Mouse (Mus musculus) left cerebral cortex, adult 9 months (tissue): Measurements from ENCODE around the gene Slc16a10.

Experiments
- DNase-seq, 2 experiments: peaks; one replicate each; pipeline ENCODE4 v3.0.0; 2022; ENCODE audit warnings: low spot score in 2 of 2

Gene Slc16a10

DNA sequence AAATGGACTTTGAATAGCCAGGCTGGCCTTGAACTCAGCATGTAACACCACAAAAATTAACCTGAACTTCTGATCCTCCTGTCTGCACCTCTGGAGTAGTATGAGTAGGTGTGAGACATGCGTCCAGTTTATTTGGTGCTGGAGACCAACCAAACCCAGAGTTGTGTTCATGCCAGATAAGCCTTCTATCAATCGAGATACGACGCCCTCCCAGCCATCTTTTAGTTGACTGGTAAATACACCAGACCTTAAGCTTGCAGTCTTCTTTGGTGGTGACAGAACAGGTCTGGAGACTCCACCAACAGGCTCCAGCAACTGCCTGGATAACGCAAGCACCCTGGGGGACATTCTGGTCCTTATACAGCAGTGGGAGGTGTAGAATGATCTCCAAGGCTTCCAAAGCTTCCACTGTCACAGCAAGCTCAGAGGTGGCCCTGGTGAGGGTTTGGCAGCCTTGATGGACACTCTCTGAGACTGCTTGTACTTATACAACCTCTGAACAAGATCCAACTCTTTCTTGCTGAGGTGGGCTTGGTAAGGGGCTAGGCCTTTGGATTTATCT is 7.6 kb upstream of the Slc16a10 start:
- no peak for DNase-seq

DNA sequence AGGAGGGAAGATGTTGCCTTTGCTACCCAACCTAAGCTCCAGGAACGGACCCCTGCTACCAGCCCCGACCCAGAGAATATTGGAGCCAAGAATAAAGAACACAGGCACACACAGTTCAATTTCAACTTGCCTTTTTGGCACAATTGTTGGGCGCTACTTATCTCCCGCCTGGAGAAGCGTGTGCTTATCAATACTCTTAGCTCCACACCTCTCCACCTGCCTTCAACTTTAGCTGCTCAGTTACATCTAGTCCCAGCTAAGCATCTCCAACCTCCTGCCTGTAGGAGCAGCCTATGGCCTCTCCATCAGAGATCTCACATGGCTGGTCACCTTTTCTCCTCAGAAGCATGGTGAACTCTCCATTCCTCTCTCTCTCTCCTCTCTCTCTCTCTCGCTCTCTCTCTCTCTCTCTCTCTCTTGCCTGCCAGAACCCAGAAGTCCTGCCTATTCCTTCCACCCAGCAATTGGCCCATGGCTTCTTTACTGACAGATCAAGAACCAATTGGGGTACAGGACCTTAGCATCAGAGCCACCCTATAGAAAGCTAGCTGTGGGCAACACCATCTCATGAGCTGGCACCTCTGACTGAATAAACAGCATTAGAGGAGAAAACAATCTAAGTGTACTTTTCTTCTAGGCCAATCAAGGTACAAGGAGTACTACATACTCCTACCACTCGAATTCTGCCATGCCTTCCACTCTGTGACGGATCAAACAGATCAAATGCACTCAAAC is 5.4 kb upstream of the Slc16a10 start:
- no peak for DNase-seq

DNA sequence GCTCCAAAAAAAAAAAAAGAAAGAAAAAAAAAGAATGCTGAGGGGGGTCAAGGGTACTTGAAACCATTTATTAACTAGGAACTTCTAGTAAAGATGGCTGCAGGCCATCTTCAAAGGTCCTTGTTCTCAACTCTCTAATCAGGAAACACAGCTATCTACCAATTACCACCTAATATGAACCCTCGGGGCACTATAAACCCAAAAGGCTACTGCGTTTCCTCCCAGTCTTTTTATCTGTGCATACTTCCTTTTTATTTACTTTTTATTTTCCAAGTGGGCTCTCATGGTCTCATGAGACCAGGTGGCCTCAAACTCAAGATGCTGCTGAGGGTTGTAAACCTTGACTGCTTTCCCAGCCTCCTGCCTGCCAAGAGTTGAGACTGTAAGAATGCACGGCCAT is 4.4 kb upstream of the Slc16a10 start:
- DNase-seq, result no peak

DNA sequence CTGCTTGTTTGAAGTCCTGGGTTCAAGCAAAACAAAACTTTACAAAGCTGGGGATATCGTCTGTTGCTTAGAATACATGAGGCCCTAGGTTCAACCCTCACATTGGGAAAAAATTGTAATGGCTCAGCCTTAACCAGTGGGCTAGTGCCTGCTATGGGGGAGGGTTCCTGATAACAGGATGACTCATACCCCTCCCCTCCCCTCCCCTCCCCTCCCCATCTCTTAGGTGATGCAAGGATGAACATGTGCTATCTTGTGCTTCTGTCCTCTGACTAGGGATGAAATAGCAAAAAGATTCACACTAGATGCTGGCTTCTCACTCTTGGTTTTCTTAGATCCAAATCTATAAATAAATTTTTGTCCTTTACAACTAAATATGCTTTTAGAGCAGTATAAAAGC is 2.8 kb upstream of the Slc16a10 start:
- DNase-seq, result no peak

DNA sequence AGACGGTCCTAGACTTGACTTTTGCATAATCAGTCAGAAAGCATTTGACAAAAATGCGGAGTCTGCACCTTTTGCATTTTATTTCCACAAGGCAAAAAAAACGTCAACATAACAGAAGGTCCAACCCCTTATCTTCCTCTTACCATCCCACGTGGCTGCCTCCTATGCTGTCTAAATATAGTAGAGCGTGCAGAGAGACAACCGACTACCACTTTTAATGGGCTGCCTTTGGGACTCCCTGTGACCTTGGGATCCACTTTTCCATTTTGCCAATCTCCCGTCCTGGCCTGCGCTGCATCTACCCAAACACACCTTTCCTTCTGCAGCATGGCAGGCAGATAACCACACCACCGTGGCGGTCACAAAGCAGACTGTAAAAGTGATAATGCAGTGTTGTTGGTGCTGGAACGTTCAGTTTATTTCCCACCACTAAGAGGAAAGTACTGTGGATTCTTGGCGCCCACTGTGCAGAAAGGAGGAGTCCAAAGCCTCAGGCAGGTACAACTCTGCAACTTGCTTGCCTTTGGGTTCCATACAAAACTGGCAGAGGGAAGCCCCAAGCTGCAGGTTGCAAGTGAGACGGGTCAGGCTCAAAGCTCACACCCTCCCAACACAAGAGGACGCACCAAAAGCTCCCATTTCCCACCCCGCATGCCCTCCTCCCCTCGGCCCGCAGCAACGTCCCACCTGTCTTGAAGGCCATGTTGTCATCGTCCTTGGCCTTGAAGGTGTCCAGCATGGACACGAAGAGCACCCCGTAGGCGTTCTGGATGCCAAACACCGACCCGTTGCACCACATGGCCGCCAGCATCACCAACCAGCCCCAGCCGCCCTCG is 824 bp downstream of the Slc16a10 start:
- peak in 1 of 2 experiments; percentile 9 for DNase-seq

DNA sequence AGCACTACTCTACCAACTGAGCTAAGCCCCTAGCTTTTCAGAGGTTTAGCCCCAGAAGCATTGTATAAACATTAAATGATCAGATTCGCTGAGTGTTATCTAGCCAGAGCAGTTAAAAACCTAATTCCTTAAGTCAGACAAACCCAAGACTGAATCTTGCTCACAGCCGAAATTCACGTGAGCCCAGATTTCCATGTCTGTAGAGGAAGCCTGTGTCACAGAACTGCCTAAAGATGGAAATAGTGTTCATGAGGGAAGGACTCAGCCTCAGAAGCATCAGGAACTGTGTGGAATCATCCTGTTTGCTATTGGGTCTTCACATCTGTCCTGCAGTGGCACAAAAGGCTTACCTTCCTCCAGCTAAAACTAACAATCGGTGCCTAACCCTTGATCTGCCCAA is 2.4 kb downstream of the Slc16a10 start:
- DNase-seq, result no peak

DNA sequence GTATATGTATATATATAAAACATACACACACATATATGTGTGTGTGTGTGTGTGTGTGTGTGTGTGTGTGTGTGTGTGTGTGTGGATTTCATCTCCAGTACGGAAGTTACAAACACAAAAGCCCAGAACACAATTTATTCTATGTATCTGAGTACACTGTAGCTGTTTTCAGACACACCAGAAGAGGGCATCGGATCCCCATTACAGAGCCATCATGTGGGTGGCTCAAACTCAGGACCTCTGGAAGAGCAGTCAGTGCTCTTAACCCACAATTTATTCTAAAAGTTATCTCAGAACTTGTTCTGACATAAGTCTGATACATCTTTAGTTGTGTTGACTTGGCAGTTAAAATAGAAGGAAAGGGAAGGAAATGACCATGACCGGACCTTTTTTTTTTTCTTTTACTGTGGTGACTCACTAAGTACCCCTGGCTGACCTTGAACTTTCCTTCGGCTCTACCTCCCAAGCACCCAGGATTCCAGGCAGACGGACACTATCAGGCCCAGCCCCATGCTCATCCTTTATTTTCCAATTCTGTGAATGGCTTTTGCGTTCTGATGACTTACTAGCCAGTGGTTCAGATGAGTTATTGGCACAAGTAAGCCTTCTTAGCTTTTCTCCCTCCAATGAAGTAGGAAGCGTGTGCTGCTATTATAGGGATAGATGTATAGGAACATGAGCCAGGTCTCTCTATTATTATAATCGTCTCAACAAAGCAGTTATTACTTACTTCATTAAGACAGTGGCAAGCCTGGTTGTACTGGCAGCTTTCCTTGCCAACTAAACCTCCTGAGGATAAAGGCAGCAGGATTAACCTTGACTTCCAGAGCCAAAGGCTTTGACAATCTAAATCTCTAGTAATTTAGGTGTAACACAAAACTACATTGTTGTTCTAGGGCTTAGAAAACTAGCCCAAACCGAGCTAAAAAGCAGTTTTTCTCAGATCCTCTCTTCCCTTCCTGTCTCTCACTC is 6.0 kb downstream of the Slc16a10 start:
- no peak for DNase-seq

DNA sequence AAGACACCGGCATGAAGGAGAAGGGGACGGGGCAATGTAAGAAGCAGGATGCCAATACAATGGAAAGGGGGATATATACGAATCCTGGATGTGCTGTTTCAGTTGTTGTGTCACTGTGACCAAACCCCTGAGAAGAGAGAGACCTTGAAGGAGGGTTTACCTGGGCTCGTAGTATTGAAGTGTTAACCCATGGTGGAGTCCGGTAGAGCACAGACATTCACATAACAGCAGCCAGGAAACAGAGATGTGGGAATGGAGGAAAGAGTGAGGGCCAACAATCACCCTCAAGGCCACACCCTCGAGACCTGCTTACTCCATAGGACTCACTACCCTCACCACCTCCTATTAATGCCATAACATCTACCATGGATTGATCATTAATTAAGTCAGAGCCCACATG is 7.2 kb downstream of the Slc16a10 start:
- DNase-seq, result no peak

DNA sequence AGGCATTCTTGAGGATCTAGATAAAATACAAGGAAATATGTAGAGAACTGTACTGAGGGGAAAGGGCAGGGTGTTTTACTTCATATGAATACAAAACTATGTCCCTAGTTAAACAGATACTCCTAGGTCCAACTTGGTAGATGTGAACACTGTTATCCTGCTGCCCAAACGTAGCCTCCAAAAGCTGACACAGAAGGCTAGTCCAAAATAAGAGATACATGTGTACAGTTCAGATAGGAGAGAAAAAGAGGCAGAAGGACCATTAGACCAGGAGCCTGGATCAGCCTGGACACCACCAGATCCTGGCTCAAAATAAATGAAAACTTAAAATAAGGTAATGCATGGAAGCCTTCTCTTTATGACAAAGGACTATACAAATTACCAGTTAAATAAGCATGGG is 8.4 kb downstream of the Slc16a10 start:
- no peak for DNase-seq

DNA sequence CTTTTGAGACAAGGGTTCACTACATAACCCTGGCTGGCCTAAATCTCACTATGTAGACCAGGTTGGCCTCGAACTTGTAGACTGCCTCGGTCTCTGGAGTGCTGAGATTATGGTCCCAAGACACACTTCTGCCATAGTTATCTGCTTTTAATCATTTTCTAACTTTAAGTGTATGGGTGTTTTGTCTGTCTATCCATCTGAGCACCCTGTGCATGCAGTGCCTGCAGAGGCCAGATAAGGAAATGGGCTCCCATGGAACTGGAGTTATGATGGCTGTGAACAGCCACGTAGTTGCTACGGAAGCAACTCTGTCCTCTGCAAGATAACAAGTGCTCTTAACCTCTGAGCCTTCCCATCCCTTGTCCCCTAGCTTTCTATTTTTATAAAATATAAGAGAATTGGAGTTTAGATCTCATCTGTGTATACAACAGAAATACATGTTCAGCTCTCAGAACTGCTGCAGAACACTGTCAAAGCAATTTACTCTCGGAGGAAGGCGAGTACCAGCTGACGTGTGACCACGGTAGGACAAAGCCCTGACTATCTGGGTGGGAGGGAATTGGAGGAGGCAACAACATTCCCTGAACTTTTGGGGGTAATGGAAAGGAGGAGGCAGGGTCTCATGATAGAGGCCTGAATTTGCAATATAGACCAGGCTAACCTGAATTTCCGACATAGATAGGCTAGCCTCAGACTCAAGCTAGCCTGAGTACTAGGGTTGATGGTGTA is 10.2 kb downstream of the Slc16a10 start:
- no peak for DNase-seq

DNA sequence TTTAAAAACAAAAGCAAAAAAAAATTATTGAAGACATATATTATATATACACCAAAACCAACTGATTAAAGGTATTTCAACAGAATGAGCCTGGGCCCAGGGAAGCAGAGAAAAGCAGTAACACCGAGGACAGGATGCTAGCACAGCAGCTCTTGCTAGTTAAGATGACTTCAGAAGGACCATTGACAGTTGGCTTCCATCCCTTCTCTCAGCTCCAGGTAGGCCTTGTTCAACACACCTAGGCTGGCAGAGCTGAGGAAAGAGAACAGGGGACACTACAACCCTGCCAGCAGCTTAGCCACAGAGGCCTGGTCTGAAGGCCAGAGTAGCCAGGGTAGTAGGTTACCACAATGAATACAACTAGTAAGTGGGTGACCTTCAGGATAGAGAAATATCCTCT is 11.9 kb downstream of the Slc16a10 start:
- no peak for DNase-seq

DNA sequence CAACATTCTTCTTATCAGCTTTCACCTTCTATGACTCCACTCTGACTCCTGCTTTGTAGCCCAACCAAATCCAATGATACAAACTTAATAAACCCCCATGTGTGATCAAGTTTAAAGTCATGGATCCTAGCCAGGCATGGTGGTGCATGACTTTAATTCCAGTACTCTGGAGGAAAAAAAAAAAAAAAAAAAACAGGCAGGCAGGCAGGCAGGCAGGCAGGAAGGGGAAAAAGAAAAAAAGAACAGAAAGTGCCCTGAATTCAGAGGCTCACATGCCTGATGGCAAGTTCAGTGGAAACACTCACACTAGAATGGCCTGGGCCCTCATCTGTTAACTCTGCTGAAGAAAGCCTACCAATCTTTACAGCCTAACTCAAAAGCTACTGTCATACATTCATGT is 12.9 kb downstream of the Slc16a10 start:
- no peak for DNase-seq

DNA sequence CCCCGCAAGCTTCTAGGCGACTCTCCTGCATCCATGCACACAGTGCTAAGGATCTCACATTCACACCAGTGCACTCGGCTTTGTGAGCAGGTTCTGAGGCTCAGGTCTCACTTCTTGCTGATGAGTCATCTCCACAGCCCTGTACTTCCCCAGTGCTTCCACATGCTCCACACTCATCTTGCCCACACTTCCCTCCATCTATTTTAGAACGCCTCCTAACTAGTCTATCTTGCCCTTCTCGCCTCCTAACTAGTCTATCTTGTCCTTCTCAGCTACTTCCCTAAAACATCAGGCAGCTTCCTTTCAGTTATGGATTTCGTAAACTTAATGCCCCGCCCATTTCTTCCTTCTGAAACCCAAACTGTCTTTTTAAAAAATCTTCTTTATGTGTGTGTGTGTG is 13.6 kb downstream of the Slc16a10 start:
- peak; percentile 42 to 60 for DNase-seq

DNA sequence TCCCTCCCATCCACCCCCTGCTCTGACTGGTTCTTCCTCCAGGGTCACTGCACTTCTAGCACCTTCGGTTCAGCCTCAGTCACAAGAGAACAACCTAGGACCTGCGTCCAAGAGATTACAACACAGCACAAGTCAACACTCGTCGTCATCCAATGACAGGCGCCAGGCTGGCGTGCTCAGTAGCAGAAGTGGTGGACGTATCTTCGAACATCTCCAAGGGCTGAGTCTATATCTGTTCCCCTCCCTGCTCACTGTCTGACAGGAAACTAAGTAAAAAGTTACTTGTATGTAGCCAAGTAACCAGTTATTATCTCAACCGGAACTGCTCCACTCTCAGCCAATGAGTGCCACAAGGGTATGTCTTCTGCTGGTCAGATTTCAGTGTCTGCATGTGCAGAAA is 16.9 kb downstream of the Slc16a10 start:
- no peak for DNase-seq

DNA sequence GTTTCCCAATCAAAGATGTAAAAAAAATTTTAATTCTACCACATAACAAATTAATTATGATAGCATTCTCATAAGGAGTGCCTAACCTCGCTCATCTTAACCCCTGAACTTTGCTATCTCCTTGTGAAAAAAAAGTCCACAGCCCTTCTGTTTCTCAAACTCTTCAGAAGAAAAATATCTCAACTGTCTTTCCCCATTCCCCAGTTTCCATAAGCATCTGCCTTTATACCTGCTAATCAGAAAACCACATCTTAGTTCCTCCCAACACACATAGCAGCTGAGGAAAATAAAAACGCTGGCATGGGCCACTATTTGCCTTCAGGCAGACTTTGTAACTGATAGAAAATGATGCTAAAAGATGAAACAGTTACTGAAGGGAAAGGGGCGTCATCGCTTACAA is 17.5 kb downstream of the Slc16a10 start:
- no peak for DNase-seq

DNA sequence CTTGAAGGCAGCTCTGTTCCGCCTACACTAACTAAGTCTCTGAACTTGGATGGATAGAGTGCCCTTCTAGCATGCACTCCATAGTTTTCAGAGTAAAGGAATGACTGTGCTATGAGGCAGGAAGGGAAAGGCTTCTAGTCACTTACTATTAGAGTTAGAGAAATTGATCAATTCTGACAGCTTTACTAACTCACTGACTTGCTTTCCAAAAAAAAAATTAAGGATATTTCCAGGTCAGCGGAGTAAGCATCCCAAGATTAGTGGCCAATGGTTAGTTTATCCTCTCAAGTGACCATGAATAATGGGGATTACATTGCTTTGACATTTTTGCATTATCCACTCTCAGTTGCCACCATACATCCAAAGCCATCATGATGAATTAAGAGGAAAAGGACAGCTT is 18.0 kb downstream of the Slc16a10 start:
- DNase-seq, result no peak

DNA sequence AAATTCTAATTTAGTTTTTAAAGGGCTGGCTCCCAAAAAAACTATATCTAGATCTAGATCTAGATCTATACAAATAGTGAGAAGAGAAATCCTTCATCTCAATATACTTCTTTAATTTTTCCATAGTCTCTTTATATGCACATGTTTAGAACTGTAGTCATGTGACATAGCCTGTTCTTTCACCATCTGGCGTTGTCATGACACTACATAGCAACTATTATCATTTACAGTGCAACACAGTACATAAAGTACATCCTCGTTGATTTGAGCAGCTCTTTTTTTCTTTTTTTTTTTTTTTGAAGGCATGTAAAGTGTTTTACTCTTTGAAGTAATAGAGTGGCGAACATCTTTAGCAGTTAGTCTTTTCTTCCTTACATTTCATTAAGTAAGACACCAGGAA is 22.6 kb downstream of the Slc16a10 start:
- DNase-seq, result no peak

DNA sequence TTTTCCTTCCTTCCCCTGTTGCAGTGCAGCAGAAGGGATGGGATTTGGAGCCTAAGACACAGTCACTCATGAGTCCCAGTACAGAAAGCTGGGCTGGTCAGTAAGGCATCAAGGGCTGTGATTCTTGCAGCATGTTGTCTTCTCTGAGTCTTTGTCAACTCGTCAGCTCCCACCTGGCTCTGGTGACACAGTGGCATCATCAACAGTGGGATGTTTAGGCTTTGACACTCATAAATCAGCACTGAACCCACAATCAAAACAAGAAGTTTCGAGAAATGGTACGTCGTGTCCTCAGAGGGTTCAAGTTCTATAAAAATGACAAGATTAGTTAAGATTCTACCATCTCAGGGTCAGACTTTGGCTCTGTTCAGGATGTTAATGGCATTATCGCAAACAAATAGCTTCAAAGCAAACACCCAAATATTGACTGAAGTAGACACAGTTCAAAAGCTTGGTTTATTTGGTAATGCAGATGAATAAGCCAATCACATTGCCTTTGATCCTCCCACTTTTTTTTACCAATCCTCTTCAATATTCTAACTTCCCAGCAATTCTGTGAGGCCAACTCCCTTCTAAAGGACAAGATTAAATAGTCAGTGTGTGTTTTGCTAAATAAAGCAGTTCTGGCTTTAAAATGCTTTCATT is 23.2 kb downstream of the Slc16a10 start:
- DNase-seq, result no peak

DNA sequence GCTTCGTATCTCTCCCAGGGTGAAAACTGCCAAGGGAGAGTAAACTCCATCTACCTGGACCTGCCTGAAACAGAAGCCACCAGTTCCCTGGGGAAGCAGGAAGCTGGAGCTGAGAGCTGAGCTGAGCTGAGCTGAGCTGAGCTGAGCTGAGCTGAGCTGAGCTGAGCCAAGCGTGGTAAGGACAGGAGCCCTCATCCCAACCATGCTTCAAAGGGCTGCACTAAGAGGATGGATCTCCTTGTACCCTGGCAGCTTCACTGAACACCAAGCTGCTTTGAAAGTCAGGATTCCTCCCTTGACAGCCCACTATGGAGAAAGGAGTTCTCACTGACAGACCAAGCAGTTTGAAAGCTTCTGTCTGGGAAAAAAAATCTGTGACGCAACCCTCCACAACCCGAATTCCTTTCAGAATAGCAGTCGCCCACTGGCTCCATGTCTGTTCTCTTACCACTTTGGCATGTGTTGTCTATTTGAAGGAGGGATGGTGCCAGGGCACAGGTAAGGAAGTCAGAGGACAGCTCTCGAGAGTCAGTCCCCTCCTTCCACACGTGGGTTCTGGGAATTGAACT is 28.5 kb downstream of the Slc16a10 start:
- DNase-seq, result no peak

DNA sequence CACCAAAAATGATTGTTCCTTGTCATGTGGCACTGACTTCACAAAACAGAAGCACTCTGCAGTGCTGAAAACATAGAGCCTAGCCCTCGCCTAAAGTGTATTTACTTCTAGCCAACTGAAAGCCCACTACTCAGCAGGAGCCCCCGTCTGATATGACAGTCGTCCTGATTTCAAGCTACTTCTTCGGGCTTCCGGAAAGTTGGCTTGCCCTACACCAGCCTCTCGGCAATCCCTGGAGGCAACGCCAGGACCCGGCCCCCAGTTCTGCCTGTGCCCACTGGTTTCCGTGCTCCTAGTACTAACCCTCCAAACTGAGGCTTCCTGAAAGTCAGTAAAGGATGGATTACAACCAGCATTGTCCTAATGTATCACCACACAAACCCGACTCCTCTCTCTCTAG is 29.8 kb downstream of the Slc16a10 start:
- no peak for DNase-seq
